11 mouse cellular contexts compared by ENCODE assay signal in genomic region chr5:120515451-120515850, GRCm38 (mm10). TPM values are rescaled to one million over a fixed set of nuclear protein-coding genes. Genes with fewer than 3 reads are reported as not detected.
DNase-seq lines count a peak whose midpoint lies in the region; ATAC-seq lines count a peak whose summit lies in the region.
"Had no signal": no experiment of that assay in that cellular context is flagged by ENCODE, and none has a peak within 500 bp of the region (broad histone marks: within the 10 kb centered on the region; RNA-seq: fewer than 3 reads in every experiment).

No protein-coding gene starts in this region.

- DNase-seq in hindbrain, embryonic 10.5 days (ENCODE audit: low spot score), result no peak
- DNase-seq in hindbrain, embryonic 11.5 days (ENCODE audit: low spot score), result no peak
- DNase-seq in lung, postnatal 25 days (ENCODE audit: low spot score), result no peak
- no peak for DNase-seq in thymus, postnatal 10 days (ENCODE audit: low spot score in 2 of 2)
- DNase-seq: thymus, postnatal 14 days had no signal

- peaks cover 19% of the 10 kb centered on the region for H3K27me3 ChIP-seq in hindbrain, embryonic 10.5 days (ENCODE audit: insufficient read depth, poor library complexity, severe bottlenecking)
- peaks cover 2% of the 10 kb centered on the region; the same call in 1 of the 2 replicates for H3K27me3 ChIP-seq in hindbrain, embryonic 11.5 days (ENCODE audit: control insufficient read depth, insufficient read depth, low read length)
- no peaks in the 10 kb centered on the region for H3K27me3 ChIP-seq in lung, embryonic 15.5 days
- H3K27me3 ChIP-seq in stomach, embryonic 14.5 days (ENCODE audit: control insufficient read depth, insufficient read depth, low read length), result no peaks in the 10 kb centered on the region
- H3K27me3 ChIP-seq: CH12.LX had no signal

- peaks cover 66% of the 10 kb centered on the region for H3K4me1 ChIP-seq in hindbrain, embryonic 10.5 days (replicated peaks)
- H3K4me1 ChIP-seq in hindbrain, embryonic 11.5 days (replicated peaks; ENCODE audit: control insufficient read depth, insufficient read depth, low read length), result peaks cover 7% of the 10 kb centered on the region
- H3K4me1 ChIP-seq in lung, embryonic 15.5 days, result peaks cover 43% of the 10 kb centered on the region
- H3K4me1 ChIP-seq in brown adipose tissue, adult 24 weeks (ENCODE audit: control insufficient read depth, insufficient read depth, insufficient read length, low read length), result peaks cover 49% of the 10 kb centered on the region
- H3K4me1 ChIP-seq in stomach, embryonic 14.5 days (ENCODE audit: control insufficient read depth, insufficient read depth, low read length), result peaks cover 29% of the 10 kb centered on the region

- H3K4me2 ChIP-seq in hindbrain, embryonic 11.5 days (replicated peaks; ENCODE audit: low read depth, low read length), result no peak overlapping the region
- no peak overlapping the region for H3K4me2 ChIP-seq in lung, embryonic 15.5 days
- no peak overlapping the region for H3K4me2 ChIP-seq in stomach, embryonic 14.5 days (replicated peaks; ENCODE audit: low read depth, low read length)

- WGBS in hindbrain, embryonic 10.5 days, result 79% methylated on average over 7 of the region's 7 CpGs
- WGBS in hindbrain, embryonic 11.5 days, result 79% methylated on average over 7 of the region's 7 CpGs
- 72% methylated on average over 7 of the region's 7 CpGs for WGBS in lung, embryonic 15.5 days
- WGBS in stomach, embryonic 14.5 days, result 77% methylated on average over 7 of the region's 7 CpGs

- H3K9me3 ChIP-seq in hindbrain, embryonic 10.5 days, result no peaks in the 10 kb centered on the region
- H3K9me3 ChIP-seq in hindbrain, embryonic 11.5 days (ENCODE audit: control insufficient read depth, low read length), result no peaks in the 10 kb centered on the region
- H3K9me3 ChIP-seq in lung, embryonic 15.5 days, result no peaks in the 10 kb centered on the region
- no peaks in the 10 kb centered on the region for H3K9me3 ChIP-seq in stomach, embryonic 14.5 days (ENCODE audit: control insufficient read depth, low read depth, low read length)

- no peak overlapping the region for H3K9ac ChIP-seq in hindbrain, embryonic 11.5 days (ENCODE audit: low read depth, low read length)
- H3K9ac ChIP-seq in lung, embryonic 15.5 days, result no peak overlapping the region
- no peak overlapping the region for H3K9ac ChIP-seq in stomach, embryonic 14.5 days (replicated peaks; ENCODE audit: low read depth, low read length)

- 0 out of 2 replicates have a peak overlapping the region, but pooled peaks have one; percentile 50 for H3K27ac ChIP-seq in hindbrain, embryonic 10.5 days
- no peak overlapping the region for H3K27ac ChIP-seq in hindbrain, embryonic 11.5 days (ENCODE audit: low read depth, low read length)
- H3K27ac ChIP-seq in lung, embryonic 15.5 days, result peak overlapping the region; percentile 69; the same call in 1 of the 2 replicates
- H3K27ac ChIP-seq in brown adipose tissue, adult 24 weeks (replicated peaks; ENCODE audit: low read depth, low read length), result peak overlapping the region; percentile 87
- H3K27ac ChIP-seq in stomach, embryonic 14.5 days (ENCODE audit: low read length), result peak overlapping the region; percentile 63; the same call in 1 of the 2 replicates

- no peaks in the 10 kb centered on the region for H3K36me3 ChIP-seq in hindbrain, embryonic 10.5 days
- H3K36me3 ChIP-seq in hindbrain, embryonic 11.5 days (ENCODE audit: control insufficient read depth, insufficient read depth, low read length), result no peaks in the 10 kb centered on the region
- H3K36me3 ChIP-seq in lung, embryonic 15.5 days, result no peaks in the 10 kb centered on the region
- H3K36me3 ChIP-seq in stomach, embryonic 14.5 days (ENCODE audit: control insufficient read depth, insufficient read depth, low read length), result no peaks in the 10 kb centered on the region

- no peak overlapping the region for H3K4me3 ChIP-seq in hindbrain, embryonic 10.5 days
- no peak overlapping the region for H3K4me3 ChIP-seq in hindbrain, embryonic 11.5 days (ENCODE audit: low read depth, low read length)
- no peak overlapping the region for H3K4me3 ChIP-seq in lung, embryonic 15.5 days
- H3K4me3 ChIP-seq in brown adipose tissue, adult 24 weeks (ENCODE audit: insufficient read depth, low read depth, low read length), result no peak overlapping the region
- no peak overlapping the region for H3K4me3 ChIP-seq in stomach, embryonic 14.5 days (ENCODE audit: low read depth, low read length)

- no peak for ATAC-seq in hindbrain, embryonic 11.5 days (ENCODE audit: low FRiP score)
- no peak for ATAC-seq in lung, embryonic 15.5 days (ENCODE audit: borderline replicate concordance, extremely low read depth, low FRiP score, low TSS enrichment)
- ATAC-seq in stomach, embryonic 14.5 days (ENCODE audit: insufficient number of reproducible peaks, insufficient read depth, low FRiP score, low read depth), result no peak
- ATAC-seq: midbrain, embryonic 16.5 days had no signal

RNA-seq across cellular contexts. Expression of gene Slc8b1, which starts 4.5 kb away (rescaled TPM):
- 4.4 and 5.8 TPM in 2 replicates for polyA plus RNA-seq in hindbrain, embryonic 10.5 days (2016; fragmentation: Nextera tagmentation; extraction: Ambion mirVana)
- polyA plus RNA-seq in hindbrain, embryonic 11.5 days (2014; fragmentation: Nextera tagmentation; extraction: Ambion mirVana), result 1.5 and 2.1 TPM in 2 replicates
- 6.6 and 6.7 TPM in 2 replicates for polyA plus RNA-seq in lung, embryonic 15.5 days (2015; fragmentation: Nextera tagmentation; extraction: Ambion mirVana)
- 4.3 and 5.7 TPM in 2 replicates for polyA plus RNA-seq in brown adipose tissue, adult 24 weeks (2012; ENCODE audit: insufficient read depth, insufficient read length, missing spikeins)
- 4.1 and 5.4 TPM in 2 replicates for polyA plus RNA-seq in stomach, embryonic 14.5 days (2014; fragmentation: Nextera tagmentation; extraction: Ambion mirVana)

RNA-seq across cellular contexts. Expression of gene Plbd2, which starts 12.0 kb away (rescaled TPM):
- polyA plus RNA-seq in hindbrain, embryonic 10.5 days (2016; fragmentation: Nextera tagmentation; extraction: Ambion mirVana), result 42.5 and 43.0 TPM in 2 replicates
- polyA plus RNA-seq in hindbrain, embryonic 11.5 days (2014; fragmentation: Nextera tagmentation; extraction: Ambion mirVana), result 20.5 and 22.1 TPM in 2 replicates
- polyA plus RNA-seq in lung, embryonic 15.5 days (2015; fragmentation: Nextera tagmentation; extraction: Ambion mirVana), result 52.6 and 56.1 TPM in 2 replicates
- polyA plus RNA-seq in brown adipose tissue, adult 24 weeks (2012; ENCODE audit: insufficient read depth, insufficient read length, missing spikeins), result 20.4 and 22.8 TPM in 2 replicates
- polyA plus RNA-seq in stomach, embryonic 14.5 days (2014; fragmentation: Nextera tagmentation; extraction: Ambion mirVana), result 39.6 and 40.2 TPM in 2 replicates

RNA-seq across cellular contexts. Expression of gene Sds, which starts 39.1 kb away (rescaled TPM):
- not detected in 2 replicates for polyA plus RNA-seq in hindbrain, embryonic 10.5 days (2016; fragmentation: Nextera tagmentation; extraction: Ambion mirVana)
- polyA plus RNA-seq in hindbrain, embryonic 11.5 days (2014; fragmentation: Nextera tagmentation; extraction: Ambion mirVana), result not detected in 2 replicates
- polyA plus RNA-seq in lung, embryonic 15.5 days (2015; fragmentation: Nextera tagmentation; extraction: Ambion mirVana), result not detected in 2 replicates
- polyA plus RNA-seq in brown adipose tissue, adult 24 weeks (2012; ENCODE audit: insufficient read depth, insufficient read length, missing spikeins), result not detected in 2 replicates
- not detected in 2 replicates for polyA plus RNA-seq in stomach, embryonic 14.5 days (2014; fragmentation: Nextera tagmentation; extraction: Ambion mirVana)
- polyA plus RNA-seq: large intestine, adult 2 months; midbrain, embryonic 16.5 days had no signal

RNA-seq across cellular contexts. Expression of gene Sdsl, which starts 42.8 kb away (rescaled TPM):
- 6.2 and 7.9 TPM in 2 replicates for polyA plus RNA-seq in hindbrain, embryonic 10.5 days (2016; fragmentation: Nextera tagmentation; extraction: Ambion mirVana)
- 5.8 and 6.7 TPM in 2 replicates for polyA plus RNA-seq in hindbrain, embryonic 11.5 days (2014; fragmentation: Nextera tagmentation; extraction: Ambion mirVana)
- polyA plus RNA-seq in lung, embryonic 15.5 days (2015; fragmentation: Nextera tagmentation; extraction: Ambion mirVana), result 7.3 and 7.6 TPM in 2 replicates
- polyA plus RNA-seq in brown adipose tissue, adult 24 weeks (2012; ENCODE audit: insufficient read depth, insufficient read length, missing spikeins), result 22.0 and 25.5 TPM in 2 replicates
- 5.7 and 5.8 TPM in 2 replicates for polyA plus RNA-seq in stomach, embryonic 14.5 days (2014; fragmentation: Nextera tagmentation; extraction: Ambion mirVana)
